Comparison of ENCODE assay signal across 8 mouse cellular contexts in the genomic region with DNA sequence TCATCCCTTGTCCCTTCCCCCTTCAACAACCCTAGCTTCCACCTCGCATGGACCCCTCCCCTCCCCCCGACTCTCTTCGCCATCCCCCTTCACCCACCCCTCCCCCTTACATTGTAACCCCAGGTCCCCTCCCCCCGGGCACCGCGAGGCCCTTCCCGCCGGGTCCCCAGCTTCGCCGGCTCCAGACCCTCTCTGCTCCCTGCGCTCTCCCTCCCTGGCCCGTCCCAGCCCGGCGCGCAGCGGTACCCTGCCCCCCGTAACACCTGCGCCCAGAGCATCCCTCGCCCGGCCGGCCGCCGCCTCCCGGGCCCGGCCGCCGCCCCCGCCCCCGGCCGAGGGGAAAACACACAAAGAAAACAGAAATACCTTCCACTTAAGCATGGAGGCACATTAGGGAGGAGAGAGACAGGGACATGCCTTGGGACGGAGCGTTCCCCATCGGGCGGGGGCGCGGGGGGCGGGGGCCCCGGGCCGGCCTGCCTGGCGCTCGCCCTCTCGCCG. TPM values are rescaled to one million over a fixed set of nuclear protein-coding genes. Genes with fewer than 3 reads are reported as not detected.
DNase-seq lines count a peak whose midpoint lies in the region; ATAC-seq and TF ChIP-seq lines count a peak whose summit lies in the region.

No protein-coding gene starts in this region.

- H3K4me1 ChIP-seq in hindbrain, embryonic 10.5 days (replicated peaks): peaks cover 88% of the 10 kb centered on the region
- H3K4me1 ChIP-seq in midbrain, embryonic 13.5 days (replicated peaks): peaks cover 74% of the 10 kb centered on the region

- H3K4me2 ChIP-seq in midbrain, embryonic 13.5 days (replicated peaks): peak overlapping the region; percentile 96

- H3K36me3 ChIP-seq in hindbrain, embryonic 10.5 days: no peaks in the 10 kb centered on the region
- H3K36me3 ChIP-seq in midbrain, embryonic 13.5 days: no peaks in the 10 kb centered on the region

- H3K9ac ChIP-seq in midbrain, embryonic 13.5 days (replicated peaks): peak overlapping the region; percentile 97

- 2% methylated on average over 43 of the region's 43 CpGs for WGBS in hindbrain, embryonic 10.5 days
- WGBS in midbrain, embryonic 13.5 days: 1% methylated on average over 40 of the region's 43 CpGs

- DNase-seq in left cerebral cortex, adult 2 months (ENCODE audit: extremely low spot score in 1 of 2, low spot score in 2 of 2): no peak
- DNase-seq in left cerebral cortex, postnatal 25 days (ENCODE audit: low spot score in 2 of 2): no peak
- DNase-seq in cerebellum, adult 9-10 months: peak; percentile 58
- peak; percentile 64 for DNase-seq in hindbrain, embryonic 10.5 days (ENCODE audit: low spot score)
- no peak for DNase-seq in urinary bladder, adult 2 months (ENCODE audit: low spot score)
- no peak for DNase-seq in ovary, postnatal 14 days (ENCODE audit: low spot score)
- DNase-seq in heart, postnatal 4 days: no peak

- ATAC-seq in midbrain, embryonic 13.5 days: peak; percentile 57

- H3K4me3 ChIP-seq in left cerebral cortex, adult 2 months: peak overlapping the region; percentile 86
- peak overlapping the region; percentile 76 for H3K4me3 ChIP-seq in hindbrain, embryonic 10.5 days
- H3K4me3 ChIP-seq in midbrain, embryonic 13.5 days (replicated peaks): peak overlapping the region; percentile 84

- H3K9me3 ChIP-seq in hindbrain, embryonic 10.5 days: no peaks in the 10 kb centered on the region
- H3K9me3 ChIP-seq in midbrain, embryonic 13.5 days: no peaks in the 10 kb centered on the region

- H3K27ac ChIP-seq in left cerebral cortex, adult 2 months: peak overlapping the region; percentile 97
- H3K27ac ChIP-seq in hindbrain, embryonic 10.5 days: peak overlapping the region; percentile 93
- H3K27ac ChIP-seq in midbrain, embryonic 13.5 days: peak overlapping the region; percentile 99

- no peak for TF ChIP-seq CTCF in left cerebral cortex, adult 2 months (IDR thresholded peaks at IDR 0.05)

- intact Hi-C loops in left cerebral cortex, adult 2 months (cut with DNase I): loop anchor here (1.0 to 5.0 kb wide), 2 partner anchors 37 to 87 kb away; no protein-coding TSS in a partner anchor
- intact Hi-C loops in left cerebral cortex, postnatal 25 days (cut with DNase I): loop anchor here (1.0 to 2.0 kb wide), 3 partner anchors 15 to 44 kb away; no protein-coding TSS in a partner anchor

- peaks cover 97% of the 10 kb centered on the region for H3K27me3 ChIP-seq in hindbrain, embryonic 10.5 days (ENCODE audit: insufficient read depth, poor library complexity, severe bottlenecking)
- 0 out of 2 replicates have a peak, but pooled peaks cover 13% of the 10 kb centered on the region for H3K27me3 ChIP-seq in midbrain, embryonic 13.5 days

RNA-seq across cellular contexts. Expression of gene Srcin1, which starts 1.4 kb away (rescaled TPM):
- total RNA-seq in left cerebral cortex, adult 2 months (2021): 100 to 1,000 TPM; 308 to 318 TPM
- total RNA-seq in left cerebral cortex, postnatal 25 days (2021): 100 to 1,000 TPM; 323 to 339 TPM
- polyA plus RNA-seq in hindbrain, embryonic 10.5 days (2016; fragmentation: Nextera tagmentation; extraction: Ambion mirVana): 0.76 and 1.8 TPM in 2 replicates
- 7.0 and 8.5 TPM in 2 replicates for polyA plus RNA-seq in midbrain, embryonic 13.5 days (2015; fragmentation: Nextera tagmentation; extraction: Ambion mirVana)
- polyA plus RNA-seq in urinary bladder, adult 2 months (2012; rRNA removed): 1.4 and 1.6 TPM in 2 replicates
- under 1 TPM; 0.12 to 0.23 TPM for total RNA-seq in heart, postnatal 4 days (2021)

RNA-seq across cellular contexts. Expression of gene Epop, which starts 54.9 kb away (rescaled TPM):
- total RNA-seq in left cerebral cortex, adult 2 months (2021): 100 to 1,000 TPM in 1 of 2 experiments, 10 to 100 TPM in 1; 99.9 to 107 TPM
- 10 to 100 TPM; 77.4 to 92.2 TPM for total RNA-seq in left cerebral cortex, postnatal 25 days (2021)
- polyA plus RNA-seq in hindbrain, embryonic 10.5 days (2016; fragmentation: Nextera tagmentation; extraction: Ambion mirVana): 13.4 and 14.3 TPM in 2 replicates
- polyA plus RNA-seq in midbrain, embryonic 13.5 days (2015; fragmentation: Nextera tagmentation; extraction: Ambion mirVana): 3.0 and 4.2 TPM in 2 replicates
- 0.77 and 0.80 TPM in 2 replicates for polyA plus RNA-seq in urinary bladder, adult 2 months (2012; rRNA removed)
- total RNA-seq in heart, postnatal 4 days (2021): 1 to 10 TPM; 1.4 TPM

Comparison
In these comparisons a context has a peak if more than half of its experiments do, and no peak if none do; other contexts are left out.
1. DNase-seq: peak in cerebellum, adult 9-10 months (single experiment) and hindbrain, embryonic 10.5 days (single experiment); none in left cerebral cortex, adult 2 months (0 of 2), left cerebral cortex, postnatal 25 days (0 of 2), urinary bladder, adult 2 months (single experiment), ovary, postnatal 14 days (single experiment) and heart, postnatal 4 days (single experiment).
2. RNA of gene Srcin1, which starts 1.4 kb away (total RNA-seq): 323 to 339 TPM in left cerebral cortex, postnatal 25 days and 308 to 318 TPM in left cerebral cortex, adult 2 months; 0.12 to 0.23 TPM in heart, postnatal 4 days; every median in the first group is over 100 times any median in the second.
3. RNA of gene Epop, which starts 54.9 kb away (total RNA-seq): 99.9 to 107 TPM in left cerebral cortex, adult 2 months and 77.4 to 92.2 TPM in left cerebral cortex, postnatal 25 days; 1.4 TPM in heart, postnatal 4 days; every median in the first group is over 10 times any median in the second.
4. Peak in every context shown above with its lines, with median percentiles within 50 percentile points of each other: H3K27ac ChIP-seq and H3K4me3 ChIP-seq.